Mouse (Mus musculus): ENCODE measurements around the gene Mre11a. TPM values are rescaled to one million over a fixed set of nuclear protein-coding genes. Genes with fewer than 3 reads are reported as not detected.

The Mre11a gene
- 10 to 100 TPM in 1 of 2 experiments, 1 to 10 TPM in 1; 9.2 to 18.3 TPM for total RNA-seq (2021)

DNA sequence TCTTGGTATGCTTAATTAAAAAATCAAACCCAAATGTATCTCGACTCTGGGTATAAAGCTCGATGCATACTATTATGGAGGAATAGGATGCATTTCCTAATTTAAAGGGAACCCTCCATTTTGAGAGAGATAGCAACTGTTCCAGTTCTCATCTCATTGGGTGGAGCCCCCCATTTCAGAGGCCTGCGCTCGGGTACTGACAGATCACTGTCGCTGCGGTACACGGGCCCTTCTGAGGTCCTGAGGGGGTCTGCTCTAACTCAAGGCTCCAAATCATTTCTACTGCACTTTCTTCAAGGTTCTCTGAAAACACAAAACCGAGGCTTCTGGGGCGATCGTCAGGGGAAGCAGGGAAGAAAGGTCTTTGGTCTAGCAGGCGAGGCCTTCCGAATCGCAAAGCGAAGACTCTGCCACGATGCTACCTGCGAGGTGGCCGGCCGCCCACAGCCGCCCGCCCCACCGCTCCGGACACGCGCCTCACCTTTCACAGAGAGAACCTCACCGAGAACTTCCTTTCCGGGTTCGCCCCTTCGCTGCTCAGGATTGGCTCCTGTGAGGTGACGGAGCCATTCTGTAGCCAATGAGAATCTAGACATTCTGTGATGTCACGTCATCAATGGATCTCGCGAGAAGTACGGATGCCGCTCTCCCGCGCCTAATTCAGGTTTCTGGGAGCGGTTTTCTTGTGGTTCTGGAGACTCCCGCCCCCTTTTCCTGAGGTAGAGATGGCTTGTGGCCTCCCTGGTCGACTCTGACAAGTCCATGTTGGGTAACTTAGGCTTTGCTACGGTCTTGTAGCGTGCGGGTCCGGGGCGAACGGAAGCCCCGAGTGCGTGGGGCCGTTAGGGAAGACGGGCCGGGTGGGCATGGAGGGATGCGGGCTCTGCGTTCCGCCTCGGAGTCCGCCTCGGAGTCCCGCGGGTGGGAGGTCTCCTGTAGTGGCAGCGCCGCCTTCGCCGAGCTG lies at the start of gene Mre11a, which contains the start of gene Ankrd49:
Gene Mre11a (plus strand): TSS at position 616 of the 964 bp plus-strand sequence.
Gene Ankrd49 (minus strand): TSS at position 818 of the 964 bp plus-strand sequence.
- DNase-seq (ENCODE audit: low spot score in 2 of 2), result peak; percentile 91 to 94
- intact Hi-C loops (cut with DNase I), result no loop called here

DNA sequence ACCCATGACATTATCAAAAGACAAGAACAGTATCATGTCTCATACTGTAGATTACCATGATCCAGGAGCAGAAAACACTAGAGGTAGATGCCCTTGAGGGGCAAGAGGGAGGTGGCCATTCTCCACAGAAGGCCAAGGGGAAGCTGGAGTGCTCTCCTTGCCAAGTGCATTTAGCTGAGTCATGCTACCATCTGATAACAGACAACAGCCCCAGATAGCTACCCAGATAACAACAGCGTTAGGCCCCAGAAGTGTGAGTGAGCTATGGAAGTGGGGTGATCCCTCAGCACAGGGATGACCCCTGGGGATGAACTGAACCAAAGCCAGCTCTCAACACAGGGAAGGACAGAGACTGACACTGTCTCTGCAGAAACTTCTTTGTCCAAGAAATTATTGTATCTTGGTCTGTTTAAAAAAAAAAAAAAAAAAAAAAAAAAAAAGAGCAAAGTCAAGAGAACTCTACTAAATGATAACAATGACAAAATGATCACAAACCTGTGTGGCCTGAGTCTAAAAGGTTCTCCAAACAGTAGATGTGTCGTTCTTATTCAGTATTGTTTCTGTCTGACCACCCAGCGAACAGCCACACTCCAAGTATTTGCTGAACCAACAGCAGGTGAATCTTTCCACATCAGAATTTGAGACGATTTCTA lies 44.8 kb upstream of the Mre11a start:
- intact Hi-C loops (cut with DNase I), result no loop called here

DNA sequence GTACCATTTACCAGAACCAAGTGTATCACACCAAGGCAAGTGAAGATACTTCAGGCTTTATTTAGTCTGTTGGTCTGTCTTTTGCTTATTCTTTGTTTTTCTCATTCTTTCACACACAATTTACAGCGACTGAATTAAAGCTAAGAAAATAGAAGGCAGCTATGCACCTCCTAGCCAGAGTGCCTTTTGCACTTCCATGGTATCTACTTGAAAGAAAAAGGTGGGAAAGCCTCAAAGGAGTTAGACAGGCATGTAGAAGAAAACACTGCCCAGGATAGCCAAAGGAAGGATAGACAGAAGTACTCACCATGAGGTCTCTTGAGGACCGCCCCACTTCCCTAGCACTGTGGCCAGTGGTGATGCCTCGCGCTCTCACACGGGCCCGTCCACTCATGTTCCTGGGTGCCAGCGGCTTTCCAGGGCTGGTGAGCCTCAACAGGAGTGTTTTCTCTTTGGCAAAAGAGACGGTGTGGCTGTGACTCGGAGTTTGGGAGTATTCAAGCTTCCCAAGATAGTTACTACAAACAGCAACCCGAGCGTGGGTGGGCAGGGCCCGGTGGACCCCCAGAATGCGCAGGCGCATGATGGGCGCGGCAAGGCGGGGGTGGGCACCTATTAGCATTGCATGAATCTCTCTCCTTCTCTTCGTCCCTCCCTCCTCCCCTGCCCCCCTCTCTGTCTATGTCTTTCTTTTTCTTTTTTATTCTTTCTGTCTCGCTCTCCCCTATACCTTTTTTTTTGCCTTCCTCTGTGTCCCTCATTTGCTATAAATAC lies 44.1 kb upstream of the Mre11a start, which contains the start of gene Piwil4:
Gene Piwil4 (minus strand): TSS at position 583 of the 774 bp plus-strand sequence.
- intact Hi-C loops (cut with DNase I), result no loop called here
- DNase-seq (ENCODE audit: low spot score in 2 of 2), result no peak

More for the DNA sequence above, 44.8 kb upstream of the Mre11a start:
- no peak for DNase-seq (ENCODE audit: low spot score in 2 of 2)

DNA sequence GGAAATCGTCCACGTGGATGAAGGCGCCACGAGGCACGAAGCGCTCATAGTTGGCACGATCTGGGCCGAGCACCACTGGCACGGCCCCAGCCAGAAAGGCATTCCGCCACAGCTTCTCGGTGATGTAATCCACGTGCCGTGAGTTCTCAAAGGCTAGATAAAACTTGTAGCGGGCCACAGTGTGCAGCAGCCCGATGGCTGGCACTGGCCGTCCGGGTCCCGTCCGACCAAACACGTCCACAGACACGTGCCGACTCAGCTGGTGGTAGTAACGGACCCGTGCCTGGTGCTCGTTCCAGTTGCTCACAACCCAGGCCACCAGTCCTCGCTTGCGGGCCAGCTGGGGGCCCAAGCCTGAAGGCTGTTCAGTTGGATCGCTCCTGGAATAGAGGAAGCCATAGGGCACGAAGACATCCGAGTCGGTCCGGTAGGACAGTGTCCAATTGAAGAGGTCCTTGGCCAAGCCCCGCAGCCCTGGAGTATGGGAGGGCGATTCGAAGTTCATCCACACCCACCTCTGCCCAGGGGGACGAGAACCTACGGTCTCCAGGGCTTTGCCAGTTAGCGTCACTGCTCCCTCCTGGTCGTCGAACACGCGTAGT lies 33.5 kb upstream of the Mre11a start:
- intact Hi-C loops (cut with DNase I), result no loop called here
- DNase-seq (ENCODE audit: low spot score in 2 of 2), result no peak

DNA sequence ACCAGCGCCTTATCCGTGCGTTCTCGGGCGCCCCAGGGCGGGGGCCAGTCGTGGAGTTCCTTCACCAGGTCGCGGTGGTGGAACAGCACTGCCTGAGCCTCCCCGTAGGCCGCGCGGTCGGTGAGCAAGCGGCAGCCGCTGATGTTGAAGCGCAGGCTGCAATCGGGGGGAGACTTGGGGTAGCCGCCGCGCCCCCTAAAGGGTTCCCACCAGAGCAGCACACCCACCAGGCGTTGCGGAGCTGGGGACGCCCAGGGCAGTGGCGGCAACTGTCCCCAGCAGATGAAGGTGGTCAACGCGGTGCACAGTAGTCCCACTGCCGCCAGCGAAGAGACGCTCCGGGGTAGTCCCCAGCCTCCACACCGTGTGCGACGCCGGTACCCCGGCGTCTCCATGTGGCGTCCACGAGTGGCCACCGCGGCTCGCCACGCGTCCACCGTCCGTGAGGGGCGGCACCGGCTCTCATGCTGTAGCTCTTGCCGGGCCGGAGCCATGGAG lies 32.9 kb upstream of the Mre11a start:
- no peak for DNase-seq (ENCODE audit: low spot score in 2 of 2)
- intact Hi-C loops (cut with DNase I), result no loop called here

DNA sequence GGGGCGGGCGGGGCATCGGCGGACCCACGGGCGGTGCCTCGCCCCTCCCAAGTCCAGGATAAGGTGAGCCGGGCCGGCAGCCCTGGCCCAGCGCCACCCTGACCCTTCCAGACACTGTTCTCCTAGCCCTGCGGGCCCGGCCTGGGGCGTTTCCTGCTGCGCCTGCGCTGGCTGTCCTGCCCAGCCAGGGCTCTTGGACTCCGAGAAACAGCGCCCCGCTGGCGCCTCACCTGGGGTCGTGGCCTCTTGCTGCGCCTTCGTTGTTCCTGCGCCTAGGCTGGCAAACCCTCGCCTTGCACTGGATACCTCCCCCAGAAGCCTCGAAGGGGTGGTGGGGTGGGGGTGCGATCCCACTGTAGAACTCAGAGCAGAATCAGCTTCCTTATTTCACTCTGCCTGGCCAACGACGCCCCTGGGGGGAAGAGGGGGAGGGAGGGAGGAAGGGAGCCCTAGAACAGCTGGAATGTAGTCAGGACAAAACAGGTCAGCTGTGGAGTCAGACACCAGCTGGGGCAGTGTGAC lies 32.4 kb upstream of the Mre11a start, which contains the start of gene Fut4:
Gene Fut4 (minus strand): TSS at position 393 of the 522 bp plus-strand sequence.
- intact Hi-C loops (cut with DNase I), result no loop called here
- no peak for DNase-seq (ENCODE audit: low spot score in 2 of 2)

DNA sequence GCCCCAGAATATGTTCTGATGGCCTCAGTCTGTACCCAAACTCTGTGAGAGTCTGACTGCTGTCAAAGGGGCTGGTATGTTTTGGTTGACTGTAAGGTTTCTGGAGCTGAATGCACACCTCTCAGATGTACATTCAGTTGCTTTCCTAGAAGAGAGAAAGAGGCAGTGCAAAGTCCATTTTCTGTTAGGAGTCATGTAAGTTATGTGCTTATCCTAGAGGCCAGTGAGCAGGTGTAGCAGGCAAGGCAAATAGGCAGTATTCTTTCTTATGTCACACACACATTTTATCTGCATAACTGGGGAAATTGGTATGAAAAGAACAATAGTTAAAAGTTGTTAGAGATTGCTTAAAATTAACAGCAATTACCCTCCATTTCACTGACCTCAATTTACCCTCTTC lies 30.5 kb upstream of the Mre11a start:
- no peak for DNase-seq (ENCODE audit: low spot score in 2 of 2)
- intact Hi-C loops (cut with DNase I), result no loop called here

DNA sequence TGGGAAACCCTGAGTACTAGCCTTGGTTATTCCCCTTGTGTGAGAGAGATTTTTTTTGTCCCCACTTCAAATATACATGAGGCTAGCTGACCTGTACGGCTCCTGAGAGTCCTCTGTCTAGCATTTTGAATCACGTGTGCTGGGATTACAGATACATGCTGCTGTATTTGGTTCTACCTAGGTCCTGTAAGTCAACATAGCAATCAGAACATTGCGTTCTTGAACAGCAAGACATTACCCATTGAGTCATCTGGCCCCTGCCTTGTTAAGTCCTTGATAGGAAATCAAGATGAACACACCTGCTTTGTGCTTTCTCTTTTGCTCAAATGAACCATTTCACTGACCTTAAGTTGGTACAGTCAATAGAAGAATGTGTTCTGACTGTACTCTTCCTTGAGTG lies 30.0 kb upstream of the Mre11a start:
- no peak for DNase-seq (ENCODE audit: low spot score in 2 of 2)
- intact Hi-C loops (cut with DNase I), result no loop called here

DNA sequence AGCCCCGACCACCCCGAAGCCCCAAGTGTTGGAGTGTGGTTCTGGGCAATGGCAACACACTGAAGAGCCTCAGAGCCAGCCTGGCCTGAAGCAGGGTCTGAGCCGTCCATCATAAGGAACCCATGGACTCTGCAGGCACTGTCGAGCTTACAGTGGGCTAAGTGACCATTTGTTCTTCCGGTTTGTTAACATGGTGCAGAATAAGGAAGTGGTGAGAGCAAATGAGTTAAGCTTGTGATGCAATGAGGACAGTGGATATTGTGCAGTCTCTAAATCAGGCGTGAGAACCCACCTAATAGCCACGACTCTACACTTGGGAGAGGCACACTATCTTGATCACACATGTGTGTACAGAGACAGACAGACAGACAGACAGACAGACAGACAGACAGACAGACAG lies 25.9 kb upstream of the Mre11a start:
- no peak for DNase-seq (ENCODE audit: low spot score in 2 of 2)
- intact Hi-C loops (cut with DNase I), result no loop called here

DNA sequence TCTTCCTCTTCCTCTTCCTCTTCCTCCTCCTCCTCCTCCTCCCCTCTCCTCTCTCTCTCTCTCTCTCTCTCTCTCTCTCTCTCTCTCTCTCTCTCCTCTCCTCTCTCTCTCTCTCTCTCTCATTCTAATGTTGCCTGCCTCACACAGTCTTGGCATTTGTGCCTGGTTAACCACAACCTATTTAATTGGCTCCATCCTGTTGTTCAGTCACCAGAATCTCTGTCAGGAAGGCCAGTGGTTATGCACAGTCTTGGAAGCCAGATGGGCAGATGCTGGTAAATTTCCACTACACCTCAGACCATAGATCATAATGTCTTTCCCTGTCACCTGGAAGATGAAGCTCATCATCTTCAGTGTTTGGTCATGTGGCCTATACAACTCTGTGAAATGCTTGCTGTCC lies 25.2 kb upstream of the Mre11a start:
- intact Hi-C loops (cut with DNase I), result no loop called here
- no peak for DNase-seq (ENCODE audit: low spot score in 2 of 2)

DNA sequence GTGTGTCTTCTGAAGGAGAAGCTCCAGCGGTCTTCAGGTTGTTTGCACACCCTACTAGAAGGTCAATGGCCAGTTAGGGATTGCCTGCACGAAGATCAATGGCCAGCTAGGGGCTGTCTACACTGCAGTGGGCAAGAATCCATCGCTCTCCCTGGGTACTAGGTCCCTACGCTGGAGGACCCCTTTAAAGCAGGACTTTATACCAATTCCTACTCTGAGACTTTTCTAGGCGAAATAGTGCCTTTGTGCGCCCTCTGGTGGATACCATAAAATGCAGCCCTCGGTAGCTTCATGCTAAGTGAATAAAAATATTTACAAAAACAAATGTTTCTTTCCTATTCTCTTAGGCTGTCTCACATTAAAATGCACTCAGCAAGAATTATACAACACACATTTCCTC lies 19.7 kb upstream of the Mre11a start:
- intact Hi-C loops (cut with DNase I), result loop anchor here (5.0 kb wide), 1 partner anchor 242 kb away; no protein-coding TSS in a partner anchor
- DNase-seq (ENCODE audit: low spot score in 2 of 2), result peak in 1 of 2 experiments; percentile 32

DNA sequence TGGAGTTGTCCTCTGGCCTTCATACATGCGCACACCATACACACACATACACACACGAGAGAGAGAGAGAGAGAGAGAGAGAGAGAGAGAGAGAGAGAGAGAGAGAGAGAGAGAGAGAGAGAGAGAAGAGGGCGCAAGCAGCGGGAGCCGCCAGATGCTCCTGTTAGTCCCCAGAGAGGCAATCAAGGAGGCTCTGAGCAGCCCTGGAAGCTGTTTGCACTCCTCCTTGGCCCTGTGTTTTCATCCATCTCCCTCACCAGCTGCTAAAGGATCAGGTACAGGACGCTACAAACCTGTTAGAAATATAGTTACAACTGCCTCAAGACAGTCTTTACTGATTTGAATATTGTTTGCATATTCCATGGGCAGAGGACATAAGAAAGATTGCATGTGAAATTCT lies 14.6 kb upstream of the Mre11a start:
- intact Hi-C loops (cut with DNase I), result loop anchor here (5.0 kb wide), 3 partner anchors 247 to 442 kb away; no protein-coding TSS in a partner anchor
- no peak for DNase-seq (ENCODE audit: low spot score in 2 of 2)

DNA sequence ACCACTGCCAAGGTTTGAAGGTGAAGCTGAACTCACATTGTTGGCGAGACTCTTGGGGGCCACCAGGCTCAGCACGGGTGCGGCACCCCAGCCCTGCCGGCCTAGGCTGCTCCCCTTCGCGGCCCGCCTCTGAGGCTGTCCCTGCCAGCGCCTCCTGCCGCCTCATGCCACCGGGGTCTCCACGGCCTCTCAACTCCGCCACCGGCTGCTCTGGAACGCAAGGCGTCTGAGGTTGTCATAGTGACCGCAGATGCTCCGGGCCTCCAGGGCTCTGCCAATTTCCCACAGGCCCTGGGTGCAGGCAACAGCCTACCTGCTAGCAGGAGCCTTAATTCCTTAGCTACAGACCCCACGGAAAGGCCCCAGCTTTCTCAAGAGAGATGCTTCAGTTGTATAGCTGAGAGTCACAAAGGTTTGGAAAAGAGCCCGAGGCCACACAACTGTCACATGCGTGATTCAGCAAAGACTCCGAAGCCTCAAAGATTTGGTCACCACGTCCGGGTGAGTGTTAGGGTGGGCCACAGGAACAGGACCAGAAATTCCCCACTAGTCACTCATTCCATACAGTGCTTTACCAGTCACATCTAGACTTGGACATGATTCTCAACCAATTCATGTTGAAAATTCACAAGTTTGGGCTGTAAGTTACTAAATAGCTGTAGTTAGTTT lies 13.5 kb upstream of the Mre11a start, which contains the start of gene 1700012B09Rik:
Gene 1700012B09Rik (minus strand): TSS at position 228 of the 669 bp plus-strand sequence.
- intact Hi-C loops (cut with DNase I), result loop anchor here (5.0 kb wide), 2 partner anchors 246 to 441 kb away; no protein-coding TSS in a partner anchor

DNA sequence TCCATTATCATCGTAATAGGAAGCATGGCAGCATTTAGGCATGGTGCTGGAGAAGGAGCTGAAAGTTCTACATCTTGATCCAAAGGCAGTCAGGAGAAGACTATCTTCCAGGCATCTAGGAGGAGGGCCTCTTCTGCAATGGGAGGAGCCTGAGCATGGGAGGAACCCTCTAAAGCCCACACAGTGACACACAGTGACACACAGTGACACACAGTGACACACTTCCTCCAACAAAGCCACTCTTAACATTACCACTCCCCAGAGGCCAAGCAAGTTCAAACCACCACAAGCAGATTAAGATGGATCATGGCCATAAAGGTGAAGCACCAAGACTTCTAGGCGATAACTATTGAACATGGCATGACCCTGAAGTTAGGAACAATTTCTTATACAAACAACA lies 12.4 kb upstream of the Mre11a start:
- intact Hi-C loops (cut with DNase I), result loop anchor here (5.0 kb wide), 2 partner anchors 245 to 440 kb away; no protein-coding TSS in a partner anchor
- no peak for DNase-seq (ENCODE audit: low spot score in 2 of 2)

More for the DNA sequence above, 13.5 kb upstream of the Mre11a start, which contains the start of gene 1700012B09Rik:
- no peak for DNase-seq (ENCODE audit: low spot score in 2 of 2)

DNA sequence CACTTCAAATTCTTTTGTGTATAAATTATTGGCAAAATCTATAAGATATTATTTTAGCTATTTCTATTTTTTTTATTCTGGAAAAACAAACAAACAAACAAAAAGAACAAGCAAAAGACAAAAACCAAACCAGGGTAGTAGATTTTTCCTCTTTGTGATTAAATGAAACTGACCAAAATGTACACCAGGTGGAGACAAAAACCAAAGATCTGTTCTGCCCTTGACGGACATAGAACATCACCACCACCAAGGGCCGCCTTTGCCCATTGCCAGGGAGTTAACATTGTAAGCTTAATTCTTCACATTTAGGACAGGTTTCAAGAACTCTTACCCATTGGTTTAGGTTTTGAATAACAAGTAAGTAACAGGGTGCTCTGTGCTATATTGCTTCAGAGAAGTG lies 10.6 kb upstream of the Mre11a start:
- no peak for DNase-seq (ENCODE audit: low spot score in 2 of 2)
- intact Hi-C loops (cut with DNase I), result loop anchor here (5.0 kb wide), 2 partner anchors 243 to 438 kb away; no protein-coding TSS in a partner anchor

DNA sequence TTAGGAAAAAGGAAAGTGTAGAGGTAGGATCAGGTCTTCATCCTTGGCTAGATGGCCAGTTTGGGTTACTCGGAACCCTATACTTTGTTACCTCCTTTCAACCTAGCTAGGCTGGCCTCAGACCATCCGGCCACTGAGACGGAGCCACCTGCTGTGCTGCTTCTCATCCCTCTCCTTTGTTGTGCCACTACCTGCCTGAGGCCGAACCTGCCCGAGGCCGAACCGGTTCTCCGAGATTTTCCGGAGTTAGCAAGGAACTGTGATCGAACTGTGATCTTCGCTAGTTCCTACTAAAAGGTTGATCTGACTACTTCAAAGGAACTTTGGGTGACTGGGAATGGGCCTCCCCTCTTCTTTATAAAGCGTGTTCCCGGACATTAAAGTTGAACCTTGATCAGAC lies 6.1 kb upstream of the Mre11a start:
- DNase-seq (ENCODE audit: low spot score in 2 of 2), result no peak
- intact Hi-C loops (cut with DNase I), result no loop called here

DNA sequence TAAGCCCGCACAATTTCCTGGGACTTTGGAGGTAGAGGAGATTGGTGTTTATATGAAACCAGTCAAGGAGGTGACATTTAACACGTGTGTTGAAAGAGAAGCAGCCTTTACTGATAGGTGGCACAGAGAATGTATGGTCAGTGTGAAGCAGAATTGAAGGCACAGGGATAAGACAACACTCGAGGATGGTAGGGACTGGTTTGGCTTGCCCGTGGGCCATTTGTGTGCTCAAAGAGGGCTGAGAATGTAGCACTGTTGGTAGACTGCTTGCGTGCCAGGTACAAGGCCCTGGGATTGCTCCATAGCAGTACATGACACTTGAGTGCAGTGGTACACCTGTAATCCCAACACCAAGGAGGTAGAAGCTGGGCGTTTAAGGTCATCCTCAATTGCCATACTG lies 2.9 kb downstream of the Mre11a start:
- DNase-seq (ENCODE audit: low spot score in 2 of 2), result no peak
- intact Hi-C loops (cut with DNase I), result no loop called here

DNA sequence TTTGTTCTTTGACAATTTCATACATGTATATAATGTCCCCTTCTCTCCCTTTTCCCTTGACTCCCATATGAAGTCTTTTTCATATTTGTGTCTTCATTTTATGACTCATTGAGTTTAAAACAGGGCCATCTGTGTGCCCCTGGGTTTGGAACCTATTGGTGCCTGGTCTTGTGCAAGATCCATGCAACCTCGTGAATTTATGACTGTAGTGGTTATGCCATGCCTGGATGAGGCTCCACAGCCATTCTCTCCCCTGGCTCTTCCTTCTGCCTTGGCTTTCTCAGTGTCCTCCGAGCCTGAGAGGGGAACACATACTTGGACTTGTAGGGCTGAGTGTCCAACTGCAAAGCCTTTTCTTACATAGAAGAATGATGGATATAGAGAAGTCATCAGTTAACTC lies 21.3 kb downstream of the Mre11a start:
- intact Hi-C loops (cut with DNase I), result no loop called here
- no peak for DNase-seq (ENCODE audit: low spot score in 2 of 2)

Measured in left cerebral cortex, postnatal 36 days (tissue).